Mouse (Mus musculus): ENCODE results near the gene Fam217b. TPM values are rescaled to one million over a fixed set of nuclear protein-coding genes. Genes with fewer than 3 reads are reported as not detected.

The Fam217b gene
- total and polyA plus RNA-seq, 3 experiments: 5.5 to 10.6 (median 9.1) TPM

DNA sequence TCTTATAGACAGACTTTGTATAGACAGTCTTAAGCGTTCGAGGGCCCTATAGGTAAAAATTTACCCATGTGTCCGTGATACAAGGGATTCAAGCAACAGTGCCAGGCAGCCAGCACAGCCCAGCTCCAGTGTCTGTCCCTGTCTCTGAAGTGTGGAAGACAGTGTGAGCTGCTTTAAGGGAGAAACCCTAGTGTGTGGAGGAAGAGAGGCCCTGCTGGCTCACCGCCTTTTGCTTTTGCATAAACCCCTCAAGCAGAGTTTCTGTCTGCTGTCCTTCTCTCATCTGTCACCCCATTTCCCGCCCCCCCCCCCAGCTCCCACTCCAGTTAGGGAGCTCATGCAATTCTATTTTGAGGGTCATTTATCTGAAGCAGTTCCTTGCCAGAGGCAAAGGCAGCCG is 7.3 kb downstream of the Fam217b start:
- H3K27ac ChIP-seq: peak overlapping the region; percentile 61
- no peak for DNase-seq
- no peaks in the 10 kb centered on the region for H3K27me3 ChIP-seq (ENCODE audit: control insufficient read depth, insufficient read depth, low read length)
- WGBS: 41% methylated on average over 6 of the region's 6 CpGs
- H3K4me3 ChIP-seq: no peak overlapping the region
- intact Hi-C loops (cut with DNase I): no loop called here
- no peak overlapping the region for H3K9ac ChIP-seq (ENCODE audit: low read depth, low read length)
- H3K36me3 ChIP-seq (ENCODE audit: control insufficient read depth, insufficient read depth, low read length): peaks cover 5% of the 10 kb centered on the region; the same call in 1 of the 2 replicates
- TF ChIP-seq CTCF (IDR thresholded peaks at IDR 0.05) (no peak), POLR2A (IDR thresholded peaks at IDR 0.05; ENCODE audit: insufficient read depth, low read depth, low read length) (no peak), EP300 (IDR thresholded peaks at IDR 0.05; ENCODE audit: insufficient read depth, low read depth, low read length) (no peak)
- H3K79me2 ChIP-seq (replicated peaks; ENCODE audit: control insufficient read depth, insufficient read depth, low read length): no peaks in the 10 kb centered on the region
- no peaks in the 10 kb centered on the region for H3K4me1 ChIP-seq (ENCODE audit: control insufficient read depth, insufficient read depth, low read length)

DNA sequence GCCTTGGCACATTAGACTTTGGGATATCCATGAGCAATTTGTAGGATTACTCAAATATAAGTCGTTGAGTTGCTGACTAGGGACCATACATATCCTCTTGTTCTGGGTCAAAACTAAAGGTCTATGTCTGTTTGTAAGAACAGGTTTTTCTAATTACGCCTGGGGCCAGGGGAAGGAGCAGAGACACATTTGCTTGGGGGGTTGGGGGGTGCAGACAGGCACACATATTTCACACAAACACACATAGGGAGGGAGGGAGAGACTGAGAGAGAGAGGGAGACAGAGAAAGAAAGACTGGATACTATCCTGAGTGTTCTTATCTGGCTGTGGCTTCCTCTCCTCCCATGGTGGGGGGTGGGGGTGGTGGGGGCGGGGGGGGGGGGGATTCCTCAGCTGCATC is 7.9 kb downstream of the Fam217b start:
- TF ChIP-seq CTCF (IDR thresholded peaks at IDR 0.05) (no peak), EP300 (IDR thresholded peaks at IDR 0.05; ENCODE audit: insufficient read depth, low read depth, low read length) (no peak), POLR2A (IDR thresholded peaks at IDR 0.05; ENCODE audit: insufficient read depth, low read depth, low read length) (no peak)
- no peak overlapping the region for H3K4me3 ChIP-seq
- H3K36me3 ChIP-seq (ENCODE audit: control insufficient read depth, insufficient read depth, low read length): peaks cover 5% of the 10 kb centered on the region; the same call in 1 of the 2 replicates
- intact Hi-C loops (cut with DNase I): no loop called here
- H3K79me2 ChIP-seq (replicated peaks; ENCODE audit: control insufficient read depth, insufficient read depth, low read length): no peaks in the 10 kb centered on the region
- H3K27me3 ChIP-seq (ENCODE audit: control insufficient read depth, insufficient read depth, low read length): no peaks in the 10 kb centered on the region
- WGBS: 42% methylated on average over 2 of the region's 3 CpGs
- H3K27ac ChIP-seq: peak overlapping the region; percentile 61
- no peaks in the 10 kb centered on the region for H3K4me1 ChIP-seq (ENCODE audit: control insufficient read depth, insufficient read depth, low read length)
- H3K9ac ChIP-seq (ENCODE audit: low read depth, low read length): no peak overlapping the region
- no peak for DNase-seq

DNA sequence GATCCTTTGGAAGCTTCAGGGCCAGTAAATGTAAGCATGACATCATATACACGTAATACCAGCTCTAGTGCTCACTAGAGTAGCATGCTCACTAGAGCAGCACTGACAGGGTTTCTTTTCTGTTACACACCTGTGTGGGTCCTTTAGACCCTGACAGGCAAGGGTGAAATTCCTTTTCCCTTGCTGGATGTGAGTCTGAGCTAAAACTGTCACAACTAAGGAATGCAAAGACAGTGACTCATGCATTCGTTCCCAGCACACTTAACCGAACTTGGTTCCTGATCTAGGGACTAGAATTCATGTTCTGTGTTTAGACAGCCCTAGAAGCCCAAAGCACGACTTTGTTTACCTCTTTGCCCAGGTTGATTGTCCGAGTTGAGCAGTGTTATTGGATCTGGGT is 8.9 kb downstream of the Fam217b start:
- H3K4me3 ChIP-seq: no peak overlapping the region
- no peak overlapping the region for H3K27ac ChIP-seq
- intact Hi-C loops (cut with DNase I): no loop called here
- H3K79me2 ChIP-seq (replicated peaks; ENCODE audit: control insufficient read depth, insufficient read depth, low read length): no peaks in the 10 kb centered on the region
- no peak for DNase-seq
- no peak overlapping the region for H3K9ac ChIP-seq (ENCODE audit: low read depth, low read length)
- TF ChIP-seq EP300 (IDR thresholded peaks at IDR 0.05; ENCODE audit: insufficient read depth, low read depth, low read length) (no peak), CTCF (IDR thresholded peaks at IDR 0.05) (no peak), POLR2A (IDR thresholded peaks at IDR 0.05; ENCODE audit: insufficient read depth, low read depth, low read length) (no peak)
- H3K36me3 ChIP-seq (ENCODE audit: control insufficient read depth, insufficient read depth, low read length): peaks cover 5% of the 10 kb centered on the region; the same call in 1 of the 2 replicates
- WGBS: 56% methylated on average over 5 of the region's 5 CpGs
- no peaks in the 10 kb centered on the region for H3K4me1 ChIP-seq (ENCODE audit: control insufficient read depth, insufficient read depth, low read length)
- no peaks in the 10 kb centered on the region for H3K27me3 ChIP-seq (ENCODE audit: control insufficient read depth, insufficient read depth, low read length)

DNA sequence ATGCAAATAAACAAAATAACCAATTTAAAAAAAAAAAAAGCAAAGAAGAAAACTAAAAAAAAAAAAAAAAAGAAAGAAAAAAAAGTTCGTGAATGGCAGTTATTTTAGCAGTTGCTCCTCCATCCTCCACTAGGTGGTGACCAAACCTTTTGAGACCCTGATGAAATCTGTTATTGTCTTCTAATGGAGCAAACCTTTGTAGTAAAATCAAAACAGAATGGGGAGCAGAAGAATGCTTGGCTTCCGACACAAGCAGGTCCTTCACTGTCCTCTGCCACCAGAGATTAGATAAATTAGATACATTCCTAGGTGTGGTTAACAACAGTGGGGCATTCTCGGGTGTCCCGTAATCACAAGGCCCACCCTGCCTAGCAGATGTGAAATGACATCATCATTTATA is 11.9 kb downstream of the Fam217b start:
- intact Hi-C loops (cut with DNase I): loop anchor here (2.0 to 5.0 kb wide), 3 partner anchors 66 to 241 kb away; no protein-coding TSS in a partner anchor
- WGBS: 25% methylated on average over 4 of the region's 4 CpGs
- H3K27ac ChIP-seq: no peak overlapping the region
- peaks cover 5% of the 10 kb centered on the region; the same call in 1 of the 2 replicates for H3K36me3 ChIP-seq (ENCODE audit: control insufficient read depth, insufficient read depth, low read length)
- H3K27me3 ChIP-seq (ENCODE audit: control insufficient read depth, insufficient read depth, low read length): no peaks in the 10 kb centered on the region
- no peaks in the 10 kb centered on the region for H3K4me1 ChIP-seq (ENCODE audit: control insufficient read depth, insufficient read depth, low read length)
- no peak overlapping the region for H3K4me3 ChIP-seq
- no peak overlapping the region for H3K9ac ChIP-seq (ENCODE audit: low read depth, low read length)
- H3K79me2 ChIP-seq (replicated peaks; ENCODE audit: control insufficient read depth, insufficient read depth, low read length): no peaks in the 10 kb centered on the region
- TF ChIP-seq CTCF (IDR thresholded peaks at IDR 0.05) (peak; percentile 79), EP300 (IDR thresholded peaks at IDR 0.05; ENCODE audit: insufficient read depth, low read depth, low read length) (no peak), POLR2A (IDR thresholded peaks at IDR 0.05; ENCODE audit: insufficient read depth, low read depth, low read length) (no peak)
- peak in 1 of 2 experiments; percentile 3 for DNase-seq

DNA sequence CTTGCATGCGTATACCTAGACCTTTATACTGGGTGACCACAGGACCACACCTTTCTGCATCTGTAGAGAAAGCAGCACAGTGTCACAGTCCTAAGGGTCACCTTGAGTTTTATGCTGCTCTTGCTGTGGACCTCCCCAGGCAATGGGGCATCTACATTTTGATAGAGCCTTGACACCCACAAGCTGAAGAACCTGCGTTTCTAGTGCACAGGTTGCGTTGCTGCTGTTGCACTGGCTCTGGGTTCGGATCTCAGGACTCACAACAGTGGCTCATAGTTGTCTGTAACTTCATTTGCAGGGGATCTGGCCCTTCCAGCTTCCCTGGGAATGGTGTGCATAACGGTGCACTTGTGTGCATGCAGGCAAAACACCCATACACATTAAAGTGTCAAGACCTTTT is 12.9 kb downstream of the Fam217b start:
- peaks cover 3% of the 10 kb centered on the region; the same call in 1 of the 2 replicates for H3K36me3 ChIP-seq (ENCODE audit: control insufficient read depth, insufficient read depth, low read length)
- intact Hi-C loops (cut with DNase I): loop anchor here (2.0 to 5.0 kb wide), 3 partner anchors 65 to 240 kb away; no protein-coding TSS in a partner anchor
- H3K9ac ChIP-seq (ENCODE audit: low read depth, low read length): no peak overlapping the region
- H3K27me3 ChIP-seq (ENCODE audit: control insufficient read depth, insufficient read depth, low read length): no peaks in the 10 kb centered on the region
- H3K27ac ChIP-seq: no peak overlapping the region
- 83% methylated on average over 5 of the region's 5 CpGs for WGBS
- no peak overlapping the region for H3K4me3 ChIP-seq
- DNase-seq: no peak
- no peaks in the 10 kb centered on the region for H3K4me1 ChIP-seq (ENCODE audit: control insufficient read depth, insufficient read depth, low read length)
- TF ChIP-seq EP300 (IDR thresholded peaks at IDR 0.05; ENCODE audit: insufficient read depth, low read depth, low read length): no peak
- H3K79me2 ChIP-seq (replicated peaks; ENCODE audit: control insufficient read depth, insufficient read depth, low read length): no peaks in the 10 kb centered on the region

DNA sequence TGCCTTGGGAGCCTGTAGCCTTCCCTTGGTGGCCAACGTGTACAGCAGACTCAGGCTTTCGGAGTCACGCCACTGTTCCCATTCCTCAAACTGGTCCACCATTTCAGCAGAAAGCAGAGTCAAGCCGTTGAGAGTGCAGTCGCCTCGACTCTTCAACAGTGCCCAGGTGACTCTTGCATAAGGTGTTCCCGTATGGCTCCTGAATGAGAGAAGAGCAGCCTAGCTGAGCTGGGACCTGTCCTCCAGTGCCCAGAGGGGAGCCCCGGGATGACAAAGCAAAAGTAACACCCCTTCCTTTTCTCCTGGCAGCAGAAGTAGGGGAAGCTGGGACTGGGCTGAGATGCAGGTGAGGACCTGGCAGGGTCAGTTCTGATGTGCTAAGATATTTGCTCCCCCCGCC is 13.9 kb downstream of the Fam217b start:
- Histone ChIP-seq H3K4me1 (ENCODE audit: control insufficient read depth, insufficient read depth, low read length) (no peaks in the 10 kb centered on the region), H3K27me3 (ENCODE audit: control insufficient read depth, insufficient read depth, low read length) (no peaks in the 10 kb centered on the region), H3K36me3 (ENCODE audit: control insufficient read depth, insufficient read depth, low read length) (peaks cover under 1% of the 10 kb centered on the region; the same call in 1 of the 2 replicates), H3K4me3 (no peak overlapping the region), H3K27ac (no peak overlapping the region), H3K9ac (ENCODE audit: low read depth, low read length) (no peak overlapping the region), H3K79me2 (replicated peaks; ENCODE audit: control insufficient read depth, insufficient read depth, low read length) (no peaks in the 10 kb centered on the region)
- WGBS: 74% methylated on average over 9 of the region's 9 CpGs
- DNase-seq: no peak
- TF ChIP-seq CTCF (IDR thresholded peaks at IDR 0.05) (no peak), POLR2A (IDR thresholded peaks at IDR 0.05; ENCODE audit: insufficient read depth, low read depth, low read length) (no peak), EP300 (IDR thresholded peaks at IDR 0.05; ENCODE audit: insufficient read depth, low read depth, low read length) (no peak)
- intact Hi-C loops (cut with DNase I): loop anchor here (5.0 kb wide), 2 partner anchors 64 to 239 kb away; no protein-coding TSS in a partner anchor

Measured in heart, adult 2 months (tissue).